Mouse (Mus musculus): ENCODE results near the gene Parp2. TPM values are rescaled to one million over a fixed set of nuclear protein-coding genes. Genes with fewer than 3 reads are reported as not detected.

Parp2 gene
- polyA plus RNA-seq, 1 experiment from 2014 or later = 64.7 TPM

DNA sequence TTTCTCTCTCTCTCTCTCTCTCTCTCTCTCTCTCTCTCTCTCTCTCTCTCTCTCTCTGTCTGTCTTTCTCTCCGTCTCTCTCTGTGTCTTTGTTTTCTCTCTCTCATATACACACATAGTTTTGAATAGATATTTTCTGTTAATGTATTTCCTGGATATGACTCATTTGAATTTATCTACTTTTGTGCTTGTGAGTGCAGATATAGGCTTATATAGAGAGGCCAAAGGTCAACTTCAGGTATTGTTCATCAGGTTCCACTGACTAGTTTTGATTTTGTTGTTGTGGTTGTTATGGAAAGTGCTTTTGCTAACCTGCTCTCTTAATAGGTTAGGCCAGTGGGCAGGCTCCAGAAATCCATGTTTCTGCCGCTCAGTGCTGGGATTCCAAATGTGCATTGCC lies 5.4 kb downstream of the Parp2 start:
- H3K9ac ChIP-seq (ENCODE audit: low read length) = no peak overlapping the region
- H3K36me3 ChIP-seq (ENCODE audit: control insufficient read depth, insufficient read depth, low read length) = peaks cover 27% of the 10 kb centered on the region
- no peaks in the 10 kb centered on the region for H3K9me3 ChIP-seq (ENCODE audit: control insufficient read depth, low read length)
- no peaks in the 10 kb centered on the region for H3K27me3 ChIP-seq (ENCODE audit: control insufficient read depth, insufficient read depth, low read depth, low read length)
- no peak overlapping the region for H3K4me2 ChIP-seq (ENCODE audit: low read depth, low read length)
- H3K4me1 ChIP-seq (replicated peaks; ENCODE audit: control insufficient read depth, insufficient read depth, low read length) = peaks cover 3% of the 10 kb centered on the region; the same call in 1 of the 2 replicates
- no peak overlapping the region for H3K4me3 ChIP-seq (ENCODE audit: low read length)
- 76% methylated on average over 2 of the region's 2 CpGs for WGBS
- H3K27ac ChIP-seq (ENCODE audit: low read length) = no peak overlapping the region
- ATAC-seq (ENCODE audit: low read depth) = no peak

GRCm38 (mm10) chr14:50823240-50823639 lies 15.6 kb downstream of the Parp2 start:
- Histone ChIP-seq H3K9ac (ENCODE audit: low read length) (no peak overlapping the region), H3K4me3 (ENCODE audit: low read length) (no peak overlapping the region), H3K9me3 (ENCODE audit: control insufficient read depth, low read length) (no peaks in the 10 kb centered on the region), H3K36me3 (ENCODE audit: control insufficient read depth, insufficient read depth, low read length) (peaks cover 12% of the 10 kb centered on the region), H3K4me1 (replicated peaks; ENCODE audit: control insufficient read depth, insufficient read depth, low read length) (no peaks in the 10 kb centered on the region), H3K27me3 (ENCODE audit: control insufficient read depth, insufficient read depth, low read depth, low read length) (no peaks in the 10 kb centered on the region), H3K27ac (ENCODE audit: low read length) (no peak overlapping the region), H3K4me2 (ENCODE audit: low read depth, low read length) (no peak overlapping the region)
- 82% methylated on average over 2 of the region's 2 CpGs for WGBS
- no peak for ATAC-seq (ENCODE audit: low read depth)

DNA sequence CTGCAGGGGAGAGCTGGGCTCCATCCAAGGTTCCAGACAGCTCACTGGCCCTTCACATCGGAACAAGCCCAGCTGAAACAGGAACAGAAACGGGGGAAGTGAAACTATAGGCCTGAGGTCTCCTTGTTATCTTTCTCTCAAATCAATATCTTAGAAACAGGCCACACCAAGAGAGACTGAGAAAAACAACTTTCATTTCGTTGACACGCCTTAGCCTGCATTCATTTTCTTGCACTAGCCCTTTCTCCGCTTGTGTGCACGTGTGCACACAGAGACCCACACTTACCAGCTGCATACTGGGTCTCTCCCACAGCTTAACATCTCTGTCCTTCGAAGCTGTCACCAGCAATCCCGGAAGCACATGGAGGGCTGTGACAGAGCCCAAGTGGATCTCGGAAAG lies 16.6 kb downstream of the Parp2 start:
- Histone ChIP-seq H3K4me3 (ENCODE audit: low read length) (no peak overlapping the region), H3K9ac (ENCODE audit: low read length) (no peak overlapping the region), H3K9me3 (ENCODE audit: control insufficient read depth, low read length) (no peaks in the 10 kb centered on the region), H3K4me2 (ENCODE audit: low read depth, low read length) (no peak overlapping the region), H3K4me1 (replicated peaks; ENCODE audit: control insufficient read depth, insufficient read depth, low read length) (no peaks in the 10 kb centered on the region), H3K27me3 (ENCODE audit: control insufficient read depth, insufficient read depth, low read depth, low read length) (no peaks in the 10 kb centered on the region), H3K36me3 (ENCODE audit: control insufficient read depth, insufficient read depth, low read length) (peaks cover 12% of the 10 kb centered on the region), H3K27ac (ENCODE audit: low read length) (no peak overlapping the region)
- ATAC-seq (ENCODE audit: low read depth) = no peak
- WGBS = 83% methylated on average over 9 of the region's 9 CpGs

- no peaks in the 10 kb centered on the region for H3K9me3 ChIP-seq (ENCODE audit: control insufficient read depth, low read length)
- peaks cover 7% of the 10 kb centered on the region for H3K36me3 ChIP-seq (ENCODE audit: control insufficient read depth, insufficient read depth, low read length)
- H3K27me3 ChIP-seq (ENCODE audit: control insufficient read depth, insufficient read depth, low read depth, low read length) = no peaks in the 10 kb centered on the region
- no peak for ATAC-seq (ENCODE audit: low read depth)
- no peaks in the 10 kb centered on the region for H3K4me1 ChIP-seq (replicated peaks; ENCODE audit: control insufficient read depth, insufficient read depth, low read length)
- H3K4me2 ChIP-seq (ENCODE audit: low read depth, low read length) = no peak overlapping the region
- H3K27ac ChIP-seq (ENCODE audit: low read length) = no peak overlapping the region
- 83% methylated on average over 4 of the region's 4 CpGs for WGBS
- H3K9ac ChIP-seq (ENCODE audit: low read length) = no peak overlapping the region
- no peak overlapping the region for H3K4me3 ChIP-seq (ENCODE audit: low read length)
These were observed 18.9 kb downstream of the Parp2 start for GRCm38 (mm10) chr14:50826579-50826978.

DNA sequence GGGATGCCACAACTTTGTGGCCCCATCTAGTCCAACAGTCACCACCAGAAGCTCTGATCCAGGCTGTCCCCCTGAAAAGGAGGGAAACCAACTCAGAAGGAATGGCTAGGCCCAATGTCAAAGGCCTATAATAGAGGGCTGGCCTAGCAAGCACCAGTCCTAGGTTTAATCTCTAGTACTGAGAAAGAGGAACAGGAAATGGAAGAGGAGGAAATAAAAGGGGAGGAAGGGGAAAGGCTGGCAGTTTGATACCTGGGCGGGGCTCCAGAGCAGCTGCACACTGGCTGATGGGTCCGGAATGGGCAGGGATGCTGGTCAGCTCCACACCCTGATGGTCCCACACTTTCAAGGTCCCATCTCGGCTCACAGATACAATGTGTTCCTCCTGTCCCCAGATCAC lies 22.2 kb downstream of the Parp2 start:
- H3K4me3 ChIP-seq (ENCODE audit: low read length) = no peak overlapping the region
- no peak for ATAC-seq (ENCODE audit: low read depth)
- no peak overlapping the region for H3K4me2 ChIP-seq (ENCODE audit: low read depth, low read length)
- no peaks in the 10 kb centered on the region for H3K27me3 ChIP-seq (ENCODE audit: control insufficient read depth, insufficient read depth, low read depth, low read length)
- no peak overlapping the region for H3K9ac ChIP-seq (ENCODE audit: low read length)
- WGBS = 79% methylated on average over 3 of the region's 3 CpGs
- no peak overlapping the region for H3K27ac ChIP-seq (ENCODE audit: low read length)
- no peaks in the 10 kb centered on the region; the same call in 1 of the 2 replicates for H3K36me3 ChIP-seq (ENCODE audit: control insufficient read depth, insufficient read depth, low read length)
- H3K9me3 ChIP-seq (ENCODE audit: control insufficient read depth, low read length) = no peaks in the 10 kb centered on the region
- H3K4me1 ChIP-seq (replicated peaks; ENCODE audit: control insufficient read depth, insufficient read depth, low read length) = 0 out of 2 replicates have a peak, but pooled peaks cover 4% of the 10 kb centered on the region

DNA sequence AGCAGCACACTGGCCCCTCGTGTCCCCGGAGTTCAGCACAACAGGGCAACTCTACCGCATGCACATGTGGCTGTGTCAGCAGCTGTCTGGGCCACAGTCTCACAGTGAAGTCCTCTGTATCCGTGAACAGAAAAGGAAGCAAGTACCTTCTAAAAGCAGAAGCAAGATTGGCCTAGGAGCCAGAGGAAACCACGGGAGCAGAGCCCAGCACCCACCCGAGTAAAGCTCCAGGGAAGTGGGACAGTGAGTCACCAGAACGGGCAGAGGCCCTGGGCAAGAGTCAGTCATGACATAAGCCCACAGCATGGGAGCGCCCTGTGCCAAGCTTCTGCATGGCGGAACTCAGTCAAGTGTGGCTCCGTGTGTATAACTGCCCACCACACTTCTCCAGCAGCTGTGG lies 26.3 kb downstream of the Parp2 start:
- peak; percentile 57 for ATAC-seq (ENCODE audit: low read depth)
- H3K9ac ChIP-seq (ENCODE audit: low read length) = no peak overlapping the region

DNA sequence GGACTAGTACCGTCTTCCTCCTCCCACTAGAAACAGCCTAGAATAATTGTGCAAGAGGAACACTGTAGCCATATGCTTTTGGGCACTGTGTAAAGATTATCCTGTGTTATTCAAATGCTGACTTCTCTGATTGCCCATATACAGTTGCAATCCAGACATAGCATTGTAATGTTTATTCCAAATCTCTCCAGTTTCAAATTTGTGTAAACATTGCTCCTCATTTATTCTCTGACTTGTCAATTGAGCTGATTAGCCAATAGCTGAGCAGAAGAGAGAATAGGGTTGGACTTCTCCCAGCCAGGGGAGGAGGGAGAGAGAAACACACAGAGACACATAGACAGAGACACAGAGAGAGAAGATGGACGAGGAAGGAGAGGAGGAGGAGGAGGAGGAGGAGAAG lies 26.8 kb downstream of the Parp2 start:
- peak; percentile 88 for ATAC-seq (ENCODE audit: low read depth)
- 0 out of 2 replicates have a peak, but pooled peaks cover 4% of the 10 kb centered on the region for H3K4me1 ChIP-seq (replicated peaks; ENCODE audit: control insufficient read depth, insufficient read depth, low read length)
- peak overlapping the region; percentile 81 for H3K27ac ChIP-seq (ENCODE audit: low read length)
- no peak overlapping the region for H3K9ac ChIP-seq (ENCODE audit: low read length)
- 0 out of 2 replicates have a peak overlapping the region, but pooled peaks have one; percentile 17 for H3K4me3 ChIP-seq (ENCODE audit: low read length)
- H3K4me2 ChIP-seq (ENCODE audit: low read depth, low read length) = 0 out of 2 replicates have a peak overlapping the region, but pooled peaks have one; percentile 10
- 24% methylated on average over 2 of the region's 2 CpGs for WGBS
- no peaks in the 10 kb centered on the region for H3K27me3 ChIP-seq (ENCODE audit: control insufficient read depth, insufficient read depth, low read depth, low read length)
- no peaks in the 10 kb centered on the region for H3K9me3 ChIP-seq (ENCODE audit: control insufficient read depth, low read length)
- no peaks in the 10 kb centered on the region; the same call in 1 of the 2 replicates for H3K36me3 ChIP-seq (ENCODE audit: control insufficient read depth, insufficient read depth, low read length)

More for the DNA sequence above, 26.3 kb downstream of the Parp2 start:
- 73% methylated on average over 10 of the region's 10 CpGs for WGBS
- Histone ChIP-seq H3K4me1 (replicated peaks; ENCODE audit: control insufficient read depth, insufficient read depth, low read length) (0 out of 2 replicates have a peak, but pooled peaks cover 4% of the 10 kb centered on the region), H3K27ac (ENCODE audit: low read length) (peak overlapping the region; percentile 81), H3K27me3 (ENCODE audit: control insufficient read depth, insufficient read depth, low read depth, low read length) (no peaks in the 10 kb centered on the region), H3K4me2 (ENCODE audit: low read depth, low read length) (no peak overlapping the region), H3K9me3 (ENCODE audit: control insufficient read depth, low read length) (no peaks in the 10 kb centered on the region), H3K4me3 (ENCODE audit: low read length) (no peak overlapping the region), H3K36me3 (ENCODE audit: control insufficient read depth, insufficient read depth, low read length) (no peaks in the 10 kb centered on the region; the same call in 1 of the 2 replicates)

GRCm38 (mm10) chr14:50837236-50837635 lies 29.6 kb downstream of the Parp2 start:
- WGBS = 71% methylated on average over 6 of the region's 6 CpGs
- Histone ChIP-seq H3K36me3 (ENCODE audit: control insufficient read depth, insufficient read depth, low read length) (no peaks in the 10 kb centered on the region), H3K27me3 (ENCODE audit: control insufficient read depth, insufficient read depth, low read depth, low read length) (no peaks in the 10 kb centered on the region), H3K4me2 (ENCODE audit: low read depth, low read length) (no peak overlapping the region), H3K4me3 (ENCODE audit: low read length) (no peak overlapping the region), H3K4me1 (replicated peaks; ENCODE audit: control insufficient read depth, insufficient read depth, low read length) (0 out of 2 replicates have a peak, but pooled peaks cover 4% of the 10 kb centered on the region), H3K9me3 (ENCODE audit: control insufficient read depth, low read length) (no peaks in the 10 kb centered on the region), H3K27ac (ENCODE audit: low read length) (no peak overlapping the region), H3K9ac (ENCODE audit: low read length) (no peak overlapping the region)
- ATAC-seq (ENCODE audit: low read depth) = no peak

DNA sequence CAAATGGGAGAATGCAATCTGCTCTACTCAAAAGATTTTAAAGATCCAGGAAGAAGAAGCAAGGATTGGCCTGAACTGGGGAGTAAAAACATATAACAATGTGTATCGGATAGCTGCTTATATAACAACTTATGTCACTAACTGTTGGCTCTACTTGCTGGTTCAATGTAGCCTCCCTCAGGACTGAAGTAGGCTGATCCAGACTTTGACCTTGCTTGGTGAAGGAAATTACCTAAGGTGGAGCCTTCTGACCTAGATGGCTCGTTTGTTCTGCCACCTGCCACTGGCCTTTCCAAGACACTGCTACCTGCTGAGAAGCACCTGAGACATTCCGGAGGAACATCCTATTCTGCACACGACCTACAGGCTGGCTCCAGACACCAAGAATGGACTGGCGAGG lies 48.1 kb downstream of the Parp2 start:
- H3K27ac ChIP-seq (ENCODE audit: low read length) = no peak overlapping the region
- H3K27me3 ChIP-seq (ENCODE audit: control insufficient read depth, insufficient read depth, low read depth, low read length) = no peaks in the 10 kb centered on the region
- H3K4me3 ChIP-seq (ENCODE audit: low read length) = no peak overlapping the region
- H3K4me1 ChIP-seq (replicated peaks; ENCODE audit: control insufficient read depth, insufficient read depth, low read length) = no peaks in the 10 kb centered on the region
- ATAC-seq (ENCODE audit: low read depth) = no peak
- 84% methylated on average over 5 of the region's 5 CpGs for WGBS
- H3K9me3 ChIP-seq (ENCODE audit: control insufficient read depth, low read length) = no peaks in the 10 kb centered on the region
- H3K4me2 ChIP-seq (ENCODE audit: low read depth, low read length) = no peak overlapping the region
- no peak overlapping the region for H3K9ac ChIP-seq (ENCODE audit: low read length)
- H3K36me3 ChIP-seq (ENCODE audit: control insufficient read depth, insufficient read depth, low read length) = peaks cover 12% of the 10 kb centered on the region

GRCm38 (mm10) chr14:50862641-50863040 lies 55.0 kb downstream of the Parp2 start:
- Histone ChIP-seq H3K4me2 (ENCODE audit: low read depth, low read length) (no peak overlapping the region), H3K27me3 (ENCODE audit: control insufficient read depth, insufficient read depth, low read depth, low read length) (no peaks in the 10 kb centered on the region), H3K9me3 (ENCODE audit: control insufficient read depth, low read length) (no peaks in the 10 kb centered on the region), H3K36me3 (ENCODE audit: control insufficient read depth, insufficient read depth, low read length) (peaks cover 7% of the 10 kb centered on the region), H3K9ac (ENCODE audit: low read length) (no peak overlapping the region), H3K4me1 (replicated peaks; ENCODE audit: control insufficient read depth, insufficient read depth, low read length) (no peaks in the 10 kb centered on the region), H3K4me3 (ENCODE audit: low read length) (no peak overlapping the region), H3K27ac (ENCODE audit: low read length) (no peak overlapping the region)
- no peak for ATAC-seq (ENCODE audit: low read depth)
- WGBS = 86% methylated on average over 10 of the region's 10 CpGs
